Mouse (Mus musculus) urinary bladder, postnatal 4 days (tissue): ENCODE measurements at regions not wholly inside any gene's neighbourhood (a gene's known extent, or its start where the extent isn't known, plus 50 kb on each side); places are given as distances from the start of the nearest gene placed in this dataset.
A peak's percentile ranks its signal among the peaks of the same experiment; 100 is the strongest.

Experiments used
- DNase-seq, 2 experiments: peaks; one replicate each; pipeline ENCODE4 v3.0.0; 2021 to 2022; ENCODE audit warnings: low spot score in 2 of 2

DNA sequence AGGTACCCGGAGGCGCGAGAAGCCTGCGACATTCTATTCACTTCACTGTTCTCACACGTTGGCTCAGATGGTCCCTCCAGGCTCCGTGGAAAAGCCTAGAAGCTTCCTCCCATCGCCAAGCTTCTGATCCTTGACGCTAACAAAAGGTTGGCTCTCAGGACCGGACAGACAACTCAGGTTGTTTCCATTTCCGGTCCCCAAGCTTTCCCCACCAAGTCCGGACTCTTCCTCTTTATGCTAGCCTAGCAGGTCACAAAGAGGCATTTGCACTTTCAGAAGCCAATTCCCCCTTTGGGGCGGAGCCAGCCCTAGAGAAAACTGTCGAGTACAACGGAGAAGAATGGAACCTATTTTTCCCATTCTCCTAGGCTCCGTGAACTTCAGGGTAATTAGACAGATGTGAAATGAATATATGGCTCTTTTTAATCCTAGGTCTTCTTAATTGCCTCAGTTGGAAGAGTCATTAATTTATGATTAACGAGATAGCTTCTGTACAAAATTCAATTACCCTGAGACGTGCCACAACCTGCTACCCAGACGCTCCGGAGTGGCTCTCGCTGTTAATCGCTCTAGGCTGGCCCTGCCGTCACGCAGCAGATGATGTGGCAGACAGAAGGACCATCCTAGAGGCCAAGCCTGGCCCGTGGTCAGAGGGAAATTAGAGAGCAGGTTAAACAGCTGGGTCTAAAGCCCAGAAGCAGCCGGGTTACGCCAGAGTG is 207.6 kb downstream of the Xxylt1 start:
- no peak for DNase-seq

DNA sequence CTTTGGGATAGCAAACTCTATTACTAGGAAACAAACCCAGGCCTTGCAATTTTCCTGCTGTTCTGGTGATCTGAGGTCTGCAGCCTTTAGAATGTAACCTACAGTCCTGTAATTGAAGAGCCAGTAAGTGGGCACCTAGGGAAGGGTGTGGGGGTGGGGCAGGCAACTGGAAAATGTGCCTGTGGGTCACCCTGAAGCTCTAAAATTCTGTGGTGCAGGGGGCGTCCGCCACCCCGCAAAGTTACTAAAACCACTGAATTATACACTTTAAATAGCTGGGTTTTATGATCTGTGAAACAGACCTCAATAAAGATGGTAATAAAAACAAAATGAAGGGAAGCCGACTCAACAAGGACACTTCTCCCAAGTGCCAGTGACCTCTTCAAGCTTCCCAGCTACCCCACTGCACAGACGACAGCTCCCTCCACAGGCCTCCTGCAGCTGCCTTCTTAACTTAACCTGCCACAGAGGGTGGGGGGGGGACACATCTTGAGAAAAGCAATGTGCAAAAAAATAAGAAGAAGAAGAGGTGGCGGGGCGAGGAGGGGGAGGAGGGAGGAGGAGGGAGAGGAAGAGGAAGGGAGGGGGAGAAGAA is 205.9 kb downstream of the Xxylt1 start:
- no peak for DNase-seq

DNA sequence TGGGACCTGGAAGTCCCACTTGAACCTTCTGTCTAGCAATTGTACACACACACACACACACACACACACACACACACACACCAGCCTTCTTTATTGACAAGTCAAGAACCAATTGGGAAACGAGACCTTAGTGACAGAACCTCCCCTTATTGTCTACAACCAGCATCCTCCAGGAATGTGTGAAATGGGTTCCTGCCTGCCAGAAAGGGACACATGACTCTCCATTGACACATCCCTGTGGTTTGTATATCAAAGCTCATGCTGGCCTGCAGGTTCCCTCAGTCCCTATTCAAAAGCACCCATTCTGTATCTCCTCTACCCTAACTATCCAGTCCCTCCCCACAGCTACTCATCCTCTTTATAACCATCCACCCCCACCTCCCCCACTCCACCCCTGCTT is 202.4 kb downstream of the Xxylt1 start:
- DNase-seq, result no peak

DNA sequence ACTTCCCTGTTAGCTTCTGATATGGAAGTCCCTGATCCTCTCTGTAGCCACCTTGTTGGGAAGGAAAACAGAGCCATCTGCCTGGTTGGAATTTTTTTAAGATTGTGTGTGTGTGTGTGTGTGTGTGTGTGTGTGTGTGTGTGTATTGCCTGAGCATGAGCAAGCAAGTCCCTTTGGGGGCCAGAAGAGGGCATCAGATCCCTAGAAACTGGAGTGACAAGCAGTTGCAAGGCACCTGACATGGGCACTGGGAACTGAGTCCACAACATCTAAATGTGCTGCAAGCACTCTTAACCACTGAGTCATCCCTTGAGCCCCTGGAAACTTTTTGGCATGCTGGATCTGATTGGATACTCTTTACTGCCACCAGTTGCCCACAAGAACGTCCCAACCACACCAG is 201.4 kb downstream of the Xxylt1 start:
- DNase-seq, result no peak

DNA sequence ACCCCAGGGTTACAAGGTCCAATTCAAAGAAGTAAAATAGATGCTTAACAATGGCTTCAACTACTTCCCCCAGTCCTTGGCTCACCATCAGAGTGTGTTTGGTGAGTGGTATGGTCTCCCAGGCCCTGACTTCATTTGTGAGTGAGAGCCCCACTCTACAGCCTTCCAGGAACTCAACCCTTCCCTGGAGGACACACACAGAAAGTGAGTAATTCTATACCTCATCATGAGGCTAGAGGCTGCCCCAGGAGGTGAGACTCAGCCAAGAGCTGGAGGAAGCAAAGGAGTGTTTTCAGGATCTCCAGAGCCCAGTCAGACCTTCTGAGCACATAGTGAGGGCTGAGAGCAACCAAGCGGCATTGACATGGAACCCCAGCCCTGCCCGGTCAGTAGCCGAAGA is 200.6 kb downstream of the Xxylt1 start:
- no peak for DNase-seq

DNA sequence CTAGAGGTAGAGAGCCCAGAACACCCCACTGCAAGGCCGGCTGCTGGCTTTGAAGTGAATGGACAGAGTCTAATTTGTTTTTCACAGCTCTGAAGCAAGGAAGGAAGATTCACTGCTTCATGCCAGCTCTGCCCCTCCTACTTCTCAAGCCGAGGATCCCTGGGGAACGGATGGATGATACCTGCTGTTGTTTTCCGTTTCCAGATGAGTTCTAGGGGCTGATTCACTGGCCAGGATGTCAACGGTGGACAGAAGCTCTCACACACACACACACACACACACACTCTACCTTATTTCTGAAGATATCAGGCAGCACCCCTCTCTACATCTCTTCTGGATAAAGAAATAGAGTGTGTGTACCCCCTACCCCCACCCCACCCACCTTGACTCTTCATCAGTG is 200.0 kb downstream of the Xxylt1 start:
- no peak for DNase-seq

DNA sequence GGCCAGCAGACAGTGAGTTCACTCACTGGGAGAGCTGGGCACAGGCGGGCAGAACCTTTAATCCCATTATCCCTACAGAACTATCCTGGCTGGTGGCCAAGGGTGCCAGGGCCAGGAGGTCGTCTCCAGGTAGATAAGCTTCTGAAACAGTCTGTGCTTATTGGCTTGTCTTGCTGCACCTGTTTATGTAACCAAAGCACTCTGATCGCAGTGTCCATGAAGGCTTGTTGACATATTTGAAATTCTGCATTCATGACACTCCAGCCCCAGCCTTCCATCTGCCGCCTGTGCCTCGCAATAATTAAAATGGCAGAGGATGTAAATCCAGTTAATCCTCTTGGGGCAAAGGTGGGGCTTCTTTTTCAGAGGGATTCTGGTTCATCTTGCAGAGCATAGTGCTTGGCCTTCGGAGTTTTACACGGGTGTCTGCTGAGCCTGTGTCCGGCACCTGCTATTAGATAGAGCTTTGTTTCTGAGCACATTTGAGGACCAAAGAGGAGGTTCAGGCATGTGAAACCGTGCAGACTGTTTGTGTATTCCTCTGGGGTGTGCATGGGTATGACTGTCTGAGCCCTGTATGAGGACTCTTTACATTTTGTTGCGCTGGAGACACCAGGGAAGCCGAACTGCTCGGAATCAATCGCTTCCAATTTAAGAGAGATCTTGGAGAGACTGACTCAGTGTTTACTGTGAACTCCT is 197.6 kb downstream of the Xxylt1 start:
- DNase-seq, result no peak

DNA sequence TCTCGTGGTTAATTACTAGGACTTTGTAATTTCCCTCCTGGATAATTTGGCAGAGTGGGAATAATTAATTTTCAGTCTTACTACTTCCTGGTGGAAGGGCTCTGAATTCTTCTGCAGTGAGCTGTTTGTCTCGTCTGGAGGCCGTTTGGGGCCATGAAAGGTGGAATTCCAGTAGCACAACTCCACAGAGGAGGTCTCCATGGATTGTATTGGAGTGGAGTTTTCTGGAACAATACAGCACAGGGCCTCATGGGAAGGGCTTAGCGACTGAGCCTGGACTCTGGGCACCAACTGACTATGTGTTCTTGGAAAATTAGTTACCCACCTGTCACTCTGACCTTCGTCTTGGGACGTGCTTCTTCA is 197.1 kb downstream of the Xxylt1 start:
- no peak for DNase-seq

DNA sequence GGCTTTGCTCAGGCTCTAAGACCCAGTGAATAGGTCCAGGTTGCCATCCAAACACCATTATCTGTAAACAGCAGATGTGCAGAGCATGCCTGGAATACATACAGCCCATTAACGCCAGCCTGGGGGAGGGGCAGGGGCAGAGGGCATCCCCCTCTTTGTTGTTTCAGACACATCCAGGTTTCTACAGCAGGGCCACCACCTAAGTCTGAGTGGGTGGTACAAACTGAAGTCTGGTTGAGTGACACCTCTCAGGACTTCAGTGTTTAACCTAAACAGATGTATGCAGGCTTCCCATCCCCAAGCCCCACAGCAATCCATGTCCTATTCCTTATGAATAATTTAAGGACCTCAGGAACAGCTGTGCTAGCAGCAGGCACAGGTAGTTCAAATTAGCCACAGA is 194.2 kb downstream of the Xxylt1 start:
- DNase-seq, result no peak

DNA sequence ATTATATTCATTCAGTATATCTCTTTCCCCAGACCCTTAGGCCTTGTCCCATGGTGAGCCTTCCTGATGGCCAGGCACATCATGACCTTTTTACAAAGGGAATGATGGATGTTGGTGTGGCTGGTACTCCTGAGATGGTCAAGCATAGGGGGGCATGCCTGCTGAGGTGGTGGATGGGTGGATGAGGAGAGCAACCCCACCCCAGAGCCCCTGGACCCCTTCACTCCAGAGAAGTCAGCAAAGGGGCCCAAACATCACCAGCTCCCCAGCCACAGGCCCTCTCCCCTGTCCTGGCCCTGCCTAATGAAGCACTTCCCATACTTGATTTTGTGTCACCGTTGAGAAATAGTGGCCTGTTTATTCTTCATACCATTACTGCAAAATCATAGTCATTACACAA is 193.7 kb downstream of the Xxylt1 start:
- DNase-seq, result peak in 1 of 2 experiments; percentile 54

DNA sequence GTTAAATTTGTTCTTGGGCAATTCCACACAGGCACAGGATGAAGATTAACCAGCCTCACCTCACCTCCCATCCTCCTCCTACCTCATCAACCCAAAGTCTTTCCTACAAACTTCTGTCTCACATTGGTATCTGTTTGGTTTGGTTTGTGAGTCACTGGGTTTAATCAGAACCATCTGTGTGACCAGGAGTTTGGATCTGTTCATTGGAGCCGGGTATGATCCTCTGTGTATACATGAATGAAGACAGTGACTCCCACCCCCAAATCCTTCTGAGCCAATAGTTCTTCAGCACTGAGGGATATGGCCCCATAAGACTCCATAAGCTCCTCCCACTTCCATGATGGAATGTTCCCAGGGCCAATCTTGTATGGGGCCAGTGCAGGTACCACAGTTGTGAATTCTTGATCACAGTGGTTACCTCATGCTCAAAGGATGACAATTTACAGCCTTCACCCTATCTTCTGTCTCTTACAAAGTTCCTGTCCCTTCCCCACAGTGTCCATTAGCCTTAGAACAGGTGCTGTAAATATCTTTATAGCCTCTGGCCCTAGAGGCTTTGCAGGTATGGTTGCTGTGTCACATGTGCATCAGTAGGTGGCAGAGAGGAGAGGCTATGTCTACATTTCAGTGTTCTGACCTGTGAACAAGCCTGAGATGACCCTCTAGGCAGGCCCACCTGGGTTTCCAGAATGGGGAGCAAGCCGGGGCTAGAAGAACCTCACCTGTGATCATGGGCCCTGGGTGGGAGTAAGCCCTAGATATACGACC is 192.5 kb downstream of the Xxylt1 start:
- no peak for DNase-seq

DNA sequence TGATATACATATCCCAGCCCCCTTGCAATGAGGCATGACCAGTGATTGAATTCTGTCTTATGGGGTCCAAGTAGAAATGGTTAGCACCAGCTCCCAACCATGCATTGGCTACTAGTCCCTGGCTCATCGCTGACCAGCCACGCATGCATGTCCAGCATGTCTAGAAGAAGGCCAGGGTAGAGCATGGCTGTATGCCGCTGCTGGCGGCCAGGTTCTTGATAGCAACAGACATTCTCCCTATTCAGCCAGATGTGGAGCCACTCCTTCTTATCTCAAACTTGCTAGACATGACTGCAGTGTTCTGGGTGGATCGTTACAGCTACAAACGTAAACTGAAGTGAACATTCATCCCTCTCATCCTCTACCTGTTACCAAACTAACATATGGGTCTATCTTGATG is 188.6 kb downstream of the Xxylt1 start:
- no peak for DNase-seq

DNA sequence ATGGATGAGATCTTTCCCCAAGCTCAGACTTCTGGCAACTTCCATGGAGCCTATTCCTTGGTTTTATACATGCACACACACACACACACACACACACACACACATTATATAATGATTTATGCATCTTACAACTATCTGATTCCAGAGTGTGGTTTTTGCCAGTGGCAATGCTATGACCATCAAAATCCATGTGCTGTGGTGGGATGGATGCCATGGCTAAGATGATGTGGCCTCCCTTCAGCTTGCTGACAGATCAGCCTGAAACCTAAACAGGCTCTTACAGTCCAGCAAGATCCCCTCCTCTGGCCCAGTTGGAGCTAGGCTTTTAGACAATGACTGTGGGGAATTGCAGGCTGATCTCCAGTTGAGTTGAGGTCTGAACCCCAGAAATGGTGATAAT is 187.1 kb downstream of the Xxylt1 start:
- no peak for DNase-seq

DNA sequence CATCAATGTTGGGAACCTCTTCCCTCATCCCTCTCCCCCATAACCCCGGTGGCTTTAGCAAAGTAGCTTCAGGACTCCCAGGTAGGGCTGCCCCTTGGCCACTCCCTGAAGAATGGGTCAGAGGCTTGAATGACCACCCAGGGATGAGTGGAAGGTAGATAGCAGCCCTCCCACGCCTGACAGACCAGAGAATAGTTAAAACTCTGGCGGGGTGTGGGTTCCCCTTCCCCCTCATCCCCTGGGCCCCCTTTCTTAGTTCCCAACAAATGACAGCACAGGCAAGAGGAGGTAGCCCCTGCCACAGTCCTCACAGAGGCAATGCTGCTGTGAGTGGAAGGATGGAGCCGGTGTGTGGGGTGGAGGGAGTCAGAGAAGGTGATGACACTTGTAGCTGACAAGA is 186.2 kb downstream of the Xxylt1 start:
- DNase-seq, result no peak

DNA sequence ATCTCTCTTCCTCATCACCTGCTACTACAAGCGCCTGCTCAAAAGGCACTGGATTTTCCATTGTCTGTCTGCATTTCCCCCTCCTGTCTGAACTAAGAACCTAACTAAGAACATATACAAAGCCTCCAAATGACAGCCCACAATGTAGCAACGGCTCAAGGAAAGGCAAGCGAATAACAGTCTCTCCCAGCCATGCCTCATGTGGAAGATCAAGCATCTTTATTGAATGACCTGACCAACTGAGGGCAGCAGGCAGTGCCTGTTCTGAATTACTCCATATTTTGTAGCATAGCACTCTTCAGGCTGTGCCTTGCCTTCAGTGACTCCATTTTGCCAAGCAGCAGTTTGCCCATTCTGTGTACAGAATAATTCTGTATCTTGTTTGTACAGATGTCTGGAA is 183.9 kb downstream of the Xxylt1 start:
- no peak for DNase-seq

DNA sequence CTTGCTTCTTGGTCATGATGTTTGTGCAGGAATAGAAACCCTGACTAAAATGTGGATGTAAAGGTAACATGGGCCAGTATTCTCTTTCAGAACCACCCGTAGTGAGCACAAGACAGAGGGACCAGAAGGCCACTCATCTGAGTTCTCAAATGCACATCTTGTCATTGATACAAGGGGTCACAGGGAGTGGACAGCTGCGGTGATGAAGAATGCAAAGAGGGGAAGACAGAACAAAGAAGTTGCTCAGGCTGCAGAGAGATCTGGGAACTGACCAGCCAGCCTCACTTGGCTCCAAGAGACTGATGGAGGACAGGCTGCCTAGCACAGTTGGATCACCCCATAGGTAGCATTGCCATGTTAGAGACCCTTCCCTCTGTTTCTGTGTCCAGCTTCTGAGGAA is 181.1 kb downstream of the Xxylt1 start:
- DNase-seq, result peak in 1 of 2 experiments; percentile 43

DNA sequence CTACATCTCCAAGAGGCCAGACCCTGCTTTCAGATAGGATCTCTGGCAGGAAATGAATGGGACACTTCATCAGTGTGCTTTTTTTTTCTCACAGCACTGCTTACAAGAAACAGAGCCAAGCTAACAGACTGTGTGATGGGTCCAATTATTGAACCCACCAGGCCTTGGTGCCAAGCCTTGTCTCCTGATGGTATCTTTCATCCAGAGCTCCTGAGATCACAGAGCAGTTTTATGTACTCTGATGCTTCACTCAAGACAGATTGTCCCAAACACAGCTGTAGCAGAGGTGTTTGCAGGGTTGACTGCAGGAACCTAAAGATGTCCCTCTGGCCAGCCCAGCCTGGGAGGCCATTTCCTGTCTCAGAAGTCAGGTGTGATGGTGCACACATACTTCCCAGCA is 179.9 kb downstream of the Xxylt1 start:
- DNase-seq, result peak in 1 of 2 experiments; percentile 54
